In genomic region chr2:68470891-68471758, GRCm38 (mm10) we compare ENCODE assay signal across 8 mouse cellular contexts. TPM values are rescaled to one million over a fixed set of nuclear protein-coding genes. Genes with fewer than 3 reads are reported as not detected.
DNase-seq lines count a peak whose midpoint lies in the region; ATAC-seq lines count a peak whose summit lies in the region.

No protein-coding gene starts in this region.

- peak; percentile 28 for ATAC-seq in granulocyte monocyte progenitor cell, adult 5-6 weeks (replicated peaks; ENCODE audit: poor library complexity, severe bottlenecking)
- ATAC-seq in intestine, embryonic 15.5 days, result peak; percentile 74
- peak; percentile 41; the same call in 1 of the 2 replicates for ATAC-seq in megakaryocyte progenitor cell, adult 5-6 weeks (replicated peaks; ENCODE audit: poor library complexity)

- H3K4me2 ChIP-seq in intestine, embryonic 15.5 days (replicated peaks), result peak overlapping the region; percentile 96

- WGBS in intestine, embryonic 15.5 days, result under 1% methylated on average over 86 of the region's 87 CpGs

- peak overlapping the region; percentile 96 for H3K4me3 ChIP-seq in intestine, embryonic 15.5 days (replicated peaks)

- H3K36me3 ChIP-seq in intestine, embryonic 15.5 days, result no peaks in the 10 kb centered on the region

- 0 out of 2 replicates have a peak, but pooled peaks cover 3% of the 10 kb centered on the region for H3K4me1 ChIP-seq in intestine, embryonic 15.5 days (replicated peaks)

- no peaks in the 10 kb centered on the region for H3K27me3 ChIP-seq in intestine, embryonic 15.5 days (replicated peaks)

- no peaks in the 10 kb centered on the region for H3K9me3 ChIP-seq in intestine, embryonic 15.5 days

- peak overlapping the region; percentile 91 for H3K27ac ChIP-seq in intestine, embryonic 15.5 days

- peak; percentile 72 for DNase-seq in adrenal gland, postnatal 10 days
- peak; percentile 42 for DNase-seq in embryo, embryonic 11.5 days (ENCODE audit: low read depth, low spot score)
- DNase-seq in left cerebral cortex, postnatal 25 days (ENCODE audit: low spot score in 2 of 2), result peak; percentile 62 to 63
- DNase-seq in right cerebral cortex, adult 2 months (ENCODE audit: low spot score in 2 of 2), result peak; percentile 51 to 64
- DNase-seq in c-Kit-positive CD71-positive TER-119-positive erythroid progenitor cells, embryonic 14.5 days (ENCODE audit: low spot score), result no peak

- intact Hi-C loops in left cerebral cortex, postnatal 25 days (cut with DNase I), result loop anchor here (2.0 kb wide), 1 partner anchor 104 kb away; no protein-coding TSS in a partner anchor

- H3K9ac ChIP-seq in intestine, embryonic 15.5 days, result peak overlapping the region; percentile 83

RNA-seq across cellular contexts. Expression of gene Stk39, which starts 0.9 kb away (rescaled TPM):
- total RNA-seq in adrenal gland, postnatal 10 days (2021), result 10 to 100 TPM; 50.2 to 69.4 TPM
- 0.11 TPM in 1 of 2 replicates, not detected in the other for total RNA-seq in granulocyte monocyte progenitor cell, adult 5-6 weeks (2014; fragmentation: Nextera tagmentation)
- 0.36 and 0.90 TPM in 2 replicates for total RNA-seq in granulocyte monocyte progenitor cell, adult 5-6 weeks (2017)
- polyA plus RNA-seq in intestine, embryonic 15.5 days (2015; fragmentation: Nextera tagmentation; extraction: Ambion mirVana), result 14.2 and 14.5 TPM in 2 replicates
- 10 to 100 TPM; 67.1 to 72.0 TPM for total RNA-seq in left cerebral cortex, postnatal 25 days (2021)
- 0.83 and 1.3 TPM in 2 replicates for total RNA-seq in megakaryocyte progenitor cell, adult 5-6 weeks (2015)
- 1.2 and 3.2 TPM in 2 replicates for total RNA-seq in megakaryocyte progenitor cell, adult 5-6 weeks (2017)

Comparison
In these comparisons a context has a peak if more than half of its experiments do, and no peak if none do; other contexts are left out.
1. RNA of gene Stk39, which starts 0.9 kb away (total RNA-seq): 67.1 to 72.0 TPM in left cerebral cortex, postnatal 25 days and 50.2 to 69.4 TPM in adrenal gland, postnatal 10 days; 0.83 to 3.2 TPM in megakaryocyte progenitor cell, adult 5-6 weeks and 0.11 to 0.90 TPM in granulocyte monocyte progenitor cell, adult 5-6 weeks; every median in the first group is over 10 times any median in the second.
2. Peak in every context shown above with its lines, with median percentiles within 50 percentile points of each other: ATAC-seq.